Mouse (Mus musculus) right cerebral cortex, postnatal 25 days (tissue): Measurements from ENCODE around the gene Aqp9.
A peak's percentile ranks its signal among the peaks of the same experiment; 100 is the strongest.

ENCODE experiments used
- DNase-seq: peaks from one replicate; pipeline ENCODE4 v3.0.0; 2022

Aqp9 gene

GRCm38 (mm10) chr9:71168511-71168910, at the start of gene Aqp9:
TSS of gene Aqp9 (minus strand) at chr9:71168682.
- no peak for DNase-seq

GRCm38 (mm10) chr9:71217793-71218095, 49.3 kb upstream of the Aqp9 start:
- DNase-seq, result no peak

- DNase-seq, result no peak
Observed at GRCm38 (mm10) chr9:71216996-71217792, 48.7 kb upstream of the Aqp9 start.

GRCm38 (mm10) chr9:71216036-71216995, 47.8 kb upstream of the Aqp9 start:
- peak; percentile 7 for DNase-seq

GRCm38 (mm10) chr9:71215248-71216035, 47.0 kb upstream of the Aqp9 start, which contains the start of gene Aldh1a2:
TSS of gene Aldh1a2 (plus strand) at chr9:71215789.
- DNase-seq, result peak; percentile 24

- no peak for DNase-seq
Observed at GRCm38 (mm10) chr9:71213636-71214035, 45.2 kb upstream of the Aqp9 start.

GRCm38 (mm10) chr9:71210870-71211269, 42.4 kb upstream of the Aqp9 start:
- DNase-seq, result peak; percentile 36

- DNase-seq, result no peak
Observed at GRCm38 (mm10) chr9:71209299-71209698, 40.8 kb upstream of the Aqp9 start.

GRCm38 (mm10) chr9:71202265-71202664, 33.8 kb upstream of the Aqp9 start:
- no peak for DNase-seq

- DNase-seq, result no peak
Observed at GRCm38 (mm10) chr9:71198826-71199225, 30.3 kb upstream of the Aqp9 start.

GRCm38 (mm10) chr9:71188647-71189415, 20.3 kb upstream of the Aqp9 start:
- peak; percentile 47 for DNase-seq

- DNase-seq, result no peak
Observed at GRCm38 (mm10) chr9:71187396-71187795, 18.9 kb upstream of the Aqp9 start.

- DNase-seq, result no peak
Observed at GRCm38 (mm10) chr9:71185823-71186222, 17.3 kb upstream of the Aqp9 start.

- no peak for DNase-seq
Observed at GRCm38 (mm10) chr9:71185285-71185684, 16.8 kb upstream of the Aqp9 start.

- DNase-seq, result no peak
Observed at GRCm38 (mm10) chr9:71179964-71180700, 11.7 kb upstream of the Aqp9 start.

- no peak for DNase-seq
Observed at GRCm38 (mm10) chr9:71179276-71179896, 10.9 kb upstream of the Aqp9 start.

- no peak for DNase-seq
Observed at GRCm38 (mm10) chr9:71175686-71176085, 7.2 kb upstream of the Aqp9 start.

- DNase-seq, result no peak
Observed at GRCm38 (mm10) chr9:71174316-71174975, 6.0 kb upstream of the Aqp9 start.

GRCm38 (mm10) chr9:71173533-71173932, 5.1 kb upstream of the Aqp9 start:
- no peak for DNase-seq

- DNase-seq, result no peak
Observed at GRCm38 (mm10) chr9:71167473-71168215, 838 bp downstream of the Aqp9 start.
